Mouse (Mus musculus) Patski (cell line): ENCODE measurements around the gene Purb. TPM values are rescaled to one million over a fixed set of nuclear protein-coding genes. Genes with fewer than 3 reads are reported as not detected.
"Not testable (repeated sequence)": the region's sequence is repeated elsewhere in the genome, so short reads cannot be mapped to it uniquely, and the experiment has no call there.

Experiments used
- ATAC-seq: fragments of 100-300 bp; one replicate; pipeline ENCODE4 v1.8.0; 2021
- CTCF ChIA-PET: fragments of 350-600 bp; sonication (Branson Sonifier 250); formaldehyde crosslinking; loops from one replicate; lab custom pipeline; 2022; ENCODE audit warnings: inconsistent platforms; lab: Charles Lee
- POLR2A ChIA-PET: fragments of 350-600 bp; sonication (Branson Sonifier 250); formaldehyde crosslinking; loops from one replicate; lab custom pipeline; 2022; ENCODE audit warnings: antibody characterized with exemption, inconsistent platforms; lab: Charles Lee
- DNase-seq: peaks from one replicate; pipeline ENCODE4 v3.0.0-alpha.2; 2011; ENCODE audit warnings: low read depth, low spot score
- H3K27me3 ChIP-seq: fragments of 371-371 bp; one replicate; pipeline ENCODE4 v1.5.1; 2021
- CTCF ChIP-seq: fragments of 100-300 bp; IDR thresholded peaks from one replicate; pipeline ENCODE4 v1.5.1; 2021
- in situ Hi-C: fragments of 300-500 bp; cut with MboI; formaldehyde crosslinking; loops from 3 replicates; pipeline ENCODE4 v1.11.1; 2018; ENCODE audit warnings: low pct_unique_long_range_greater_than_20kb, mixed read lengths
- polyA plus RNA-seq: library from polyadenylated mRNA; unstranded; gene quantifications from one replicate; pipeline ENCODE4 v1.2.3, GENCODE M21; 2021

Gene Purb
- polyA plus RNA-seq, 1 experiment from 2014 or later = 49.1 TPM

DNA sequence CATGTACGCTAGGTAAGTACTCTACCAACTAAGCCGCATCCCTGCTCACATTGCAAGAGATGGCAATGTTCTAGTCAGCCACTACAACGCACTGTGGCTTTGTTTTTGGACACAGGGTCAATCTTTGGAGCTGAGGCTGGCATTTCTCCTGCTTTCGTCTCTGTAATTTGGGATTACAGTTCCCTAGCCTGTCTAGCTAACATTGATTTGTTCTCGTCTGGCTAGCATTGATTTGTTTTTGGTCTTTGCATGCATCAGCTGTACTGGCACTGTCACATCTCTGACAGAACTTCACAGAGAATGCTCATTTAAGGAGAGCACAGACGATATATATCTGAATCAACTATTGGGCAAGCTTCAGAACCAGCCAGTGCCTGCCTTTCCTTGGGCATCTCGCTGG is 45.5 kb downstream of the Purb start:
- ATAC-seq = no peak
- DNase-seq = no peak
- ChIA-PET CTCF (interaction anchor here (0.8 to 5.8 kb wide), 4 partner anchors 11 to 139 kb away, joined by 3 to 28 read pairs (median 3); no protein-coding TSS in a partner anchor), POLR2A (interaction anchor here (1.2 kb wide), 1 partner anchor 40 kb away, joined by 5 read pairs; no protein-coding TSS in a partner anchor)
- no peaks in the 10 kb centered on the region for H3K27me3 ChIP-seq
- no peak for TF ChIP-seq CTCF
- in situ Hi-C loops = no loop called here

DNA sequence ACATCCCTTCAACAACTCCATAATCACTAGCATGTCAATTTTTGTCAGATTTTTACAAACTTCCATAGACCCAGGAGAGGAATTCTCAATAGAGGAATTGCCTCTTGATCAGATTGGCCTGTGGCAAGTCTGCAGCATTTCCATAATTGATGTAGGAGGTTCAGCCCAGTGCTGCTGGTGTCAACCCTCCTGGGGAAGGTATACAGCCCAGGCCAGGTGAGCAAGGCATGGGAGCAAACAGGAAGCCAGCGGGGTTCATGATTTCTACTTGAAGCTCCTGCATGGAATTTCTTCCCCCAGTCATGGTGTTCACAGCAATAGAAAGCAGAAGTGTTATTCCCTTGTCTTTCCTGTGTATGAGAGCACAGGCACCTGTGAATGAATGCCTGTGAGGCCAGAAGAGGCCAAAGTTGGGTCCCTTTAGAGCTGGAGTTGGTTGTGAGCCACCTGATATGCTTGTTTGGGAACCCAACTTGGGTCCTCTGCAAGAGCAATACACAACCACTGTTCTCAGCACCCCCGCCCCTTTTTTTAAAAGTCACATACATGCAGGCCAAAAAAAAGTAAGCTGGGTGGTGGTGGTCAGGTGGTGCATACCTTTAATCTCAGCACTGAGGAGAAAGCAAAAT is 54.9 kb downstream of the Purb start:
- DNase-seq (no peak), ATAC-seq (no peak)
- TF ChIP-seq CTCF = no peak
- in situ Hi-C loops = no loop called here
- POLR2A ChIA-PET = interaction anchor here (1.3 kb wide), 2 partner anchors 13 to 108 kb away, joined by 3 to 4 read pairs; no protein-coding TSS in a partner anchor
- CTCF ChIA-PET = interaction anchor here (0.8 to 5.4 kb wide), 3 partner anchors 11 to 22 kb away, joined by 3 to 28 read pairs (median 11); no protein-coding TSS in a partner anchor
- H3K27me3 ChIP-seq = no peaks in the 10 kb centered on the region

DNA sequence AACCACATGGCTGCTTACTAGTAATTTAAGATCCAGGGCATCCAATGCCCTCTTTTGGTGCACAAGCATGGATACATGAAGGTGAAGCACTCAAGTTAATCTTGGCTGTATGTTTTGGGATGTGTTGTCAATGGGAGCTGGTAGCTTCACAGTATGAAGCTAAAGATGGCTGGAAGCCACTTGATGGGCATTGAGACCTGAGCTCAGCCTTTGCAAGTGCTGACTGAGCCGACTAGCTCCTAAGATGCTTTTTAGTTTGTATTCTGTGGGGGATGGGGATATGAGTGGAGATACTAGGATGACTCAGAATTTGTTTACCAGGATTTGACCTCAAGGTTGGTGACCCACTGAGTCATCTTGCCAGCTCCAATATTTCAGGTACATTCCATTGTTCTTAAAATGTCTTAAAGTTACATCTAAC is 55.4 kb downstream of the Purb start:
- no peak for DNase-seq
- in situ Hi-C loops = no loop called here
- ATAC-seq = no peak
- H3K27me3 ChIP-seq = no peaks in the 10 kb centered on the region
- ChIA-PET POLR2A (interaction anchor here (1.3 kb wide), 2 partner anchors 14 to 108 kb away, joined by 3 to 4 read pairs; no protein-coding TSS in a partner anchor), CTCF (interaction anchor here (0.8 to 5.4 kb wide), 3 partner anchors 12 to 23 kb away, joined by 3 to 28 read pairs (median 11); no protein-coding TSS in a partner anchor)
- TF ChIP-seq CTCF = no peak

DNA sequence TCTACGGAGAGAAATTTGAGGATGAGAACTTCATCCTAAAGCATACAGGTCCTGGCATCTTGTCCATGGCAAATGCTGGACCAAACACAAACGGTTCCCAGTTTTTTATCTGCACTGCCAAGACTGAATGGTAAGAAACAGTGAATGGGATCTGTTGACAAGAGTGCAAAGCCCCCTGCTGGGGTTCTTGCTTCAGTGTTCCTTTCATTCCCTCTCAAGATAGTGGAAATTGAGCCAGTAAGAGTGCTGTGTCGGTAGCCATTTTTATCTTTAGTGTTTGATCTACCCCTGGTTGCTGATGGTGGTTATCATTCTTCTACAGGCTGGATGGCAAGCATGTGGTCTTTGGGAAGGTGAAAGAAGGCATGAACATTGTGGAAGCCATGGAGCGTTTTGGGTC is 56.6 kb downstream of the Purb start:
- ATAC-seq, H3K27me3 ChIP-seq, DNase-seq, in situ Hi-C loops: not testable (repeated sequence)
- CTCF ChIA-PET = interaction anchor here (2.7 to 5.4 kb wide), 2 partner anchors 13 to 17 kb away, joined by 14 to 28 read pairs; no protein-coding TSS in a partner anchor
- POLR2A ChIA-PET = interaction anchor here (1.3 kb wide), 1 partner anchor 8 kb away, joined by 3 read pairs; no protein-coding TSS in a partner anchor

DNA sequence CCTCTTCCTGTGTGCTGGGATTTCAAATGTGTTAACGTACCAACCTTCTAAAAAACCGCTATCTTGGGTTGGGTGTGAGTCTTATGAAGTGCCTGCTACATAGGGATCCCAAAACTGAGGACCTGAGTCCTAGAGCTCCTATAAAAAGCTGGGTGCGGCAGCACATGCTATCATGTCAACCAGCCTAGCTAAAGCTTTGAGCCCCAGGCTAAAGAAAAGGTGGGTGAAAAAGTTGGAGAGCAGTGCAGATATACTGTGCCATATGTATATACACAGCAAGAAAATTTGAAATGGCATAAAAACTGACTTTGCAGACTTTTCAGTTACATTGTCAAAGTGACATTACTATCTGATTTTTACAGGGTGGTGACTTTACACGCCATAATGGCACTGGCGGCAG is 57.0 kb downstream of the Purb start:
- in situ Hi-C loops = no loop called here
- no peak for DNase-seq
- TF ChIP-seq CTCF = no peak
- ChIA-PET POLR2A (interaction anchor here (0.7 to 1.3 kb wide), 2 partner anchors 9 to 126 kb away, joined by 3 to 4 read pairs; no protein-coding TSS in a partner anchor), CTCF (interaction anchor here (2.7 to 5.4 kb wide), 2 partner anchors 13 to 17 kb away, joined by 14 to 28 read pairs; no protein-coding TSS in a partner anchor)
- no peaks in the 10 kb centered on the region for H3K27me3 ChIP-seq
- ATAC-seq = no peak

Other genes starting within 250 kb of the Purb start
- 0.24 TPM for gene Npc1l1, start 245.8 kb downstream of the Purb start, polyA plus RNA-seq
- gene Ddx56, start 208.1 kb downstream of the Purb start, polyA plus RNA-seq = 51.4 TPM
- gene Tmed4, start 201.0 kb downstream of the Purb start, polyA plus RNA-seq = 163 TPM
- 190 TPM for gene Ogdh, start 184.3 kb downstream of the Purb start, polyA plus RNA-seq
- gene Zmiz2, start 86.8 kb downstream of the Purb start, polyA plus RNA-seq = 46.9 TPM
- 3,491 TPM for gene Ppia, start 60.5 kb downstream of the Purb start, polyA plus RNA-seq
- 147 TPM for gene H2afv, start 31.5 kb downstream of the Purb start, polyA plus RNA-seq
- gene Myo1g, start 45.0 kb upstream of the Purb start, polyA plus RNA-seq = 0.06 TPM
- gene Ccm2, start 71.0 kb upstream of the Purb start, polyA plus RNA-seq = 60.9 TPM
- gene Nacad, start 130.1 kb upstream of the Purb start, polyA plus RNA-seq = 20.0 TPM
- gene Tbrg4, start 150.2 kb upstream of the Purb start, polyA plus RNA-seq = 64.3 TPM
- gene Wap, start 162.7 kb upstream of the Purb start, polyA plus RNA-seq = not detected
- gene Ramp3, start 182.6 kb upstream of the Purb start, polyA plus RNA-seq = 21.6 TPM